Mouse (Mus musculus): ENCODE results near the gene Btnl2.
"Not testable (repeated sequence)": the region's sequence is repeated elsewhere in the genome, so short reads cannot be mapped to it uniquely, and the experiment has no call there.

Btnl2 gene

DNA sequence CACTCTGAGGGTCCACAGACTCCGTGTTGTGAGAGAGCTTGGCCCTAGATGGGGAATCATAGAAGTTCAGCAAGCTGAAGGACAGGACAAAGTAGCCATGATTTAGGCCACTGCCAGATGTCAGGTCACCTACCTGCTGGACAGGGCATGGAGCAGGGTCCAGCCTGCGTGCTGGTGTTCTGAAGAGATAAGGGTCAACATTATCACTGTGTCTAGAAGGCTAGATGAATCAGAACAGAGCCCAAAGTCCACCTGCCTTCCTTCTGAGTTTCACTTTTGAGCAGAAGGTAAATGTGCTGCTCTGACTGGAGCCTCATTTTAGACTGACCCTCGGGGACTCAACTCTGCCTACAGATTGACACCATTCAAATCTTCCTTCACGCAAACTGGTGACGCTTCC lies at the start of gene Btnl2:
Gene Btnl2, plus strand, starts transcription at position 284 of the 400 bp plus-strand sequence.
- DNase-seq (ENCODE audit: low spot score) = no peak

DNA sequence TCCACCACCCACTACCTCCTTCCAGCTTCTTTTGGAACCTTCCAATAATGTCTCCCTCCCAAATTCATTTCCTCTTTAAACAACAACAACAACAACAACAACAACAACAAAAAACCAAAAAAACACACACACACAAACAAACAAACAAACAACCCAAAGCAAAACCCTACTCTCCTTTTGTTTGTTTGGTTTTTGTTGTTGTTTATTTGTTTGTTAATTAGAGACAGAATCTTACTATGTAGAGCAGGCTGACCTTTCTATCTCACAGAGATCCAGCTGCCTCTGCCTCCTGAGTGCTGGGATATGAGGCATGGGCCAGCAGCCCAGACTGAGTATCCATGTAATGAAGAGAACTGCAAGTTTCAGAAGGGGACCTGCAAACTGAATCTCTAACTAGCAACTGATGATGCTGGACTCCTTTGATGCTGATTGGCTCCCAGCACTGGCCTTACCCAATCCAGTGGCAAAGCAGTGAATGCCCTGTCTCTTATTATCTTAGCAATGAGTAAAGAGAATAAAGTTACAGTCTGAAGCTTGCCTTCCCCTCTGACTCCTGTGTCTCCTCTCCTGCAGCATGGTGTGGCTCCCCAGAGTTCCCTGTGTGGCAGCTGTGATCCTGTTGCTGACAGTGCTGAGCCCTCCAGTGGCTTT lies 49.1 kb upstream of the Btnl2 start, which contains the start of gene H2-Eb1:
Gene H2-Eb1, plus strand, starts transcription at position 488 of the 651 bp plus-strand sequence.
- DNase-seq (ENCODE audit: low spot score) = peak; percentile 74

DNA sequence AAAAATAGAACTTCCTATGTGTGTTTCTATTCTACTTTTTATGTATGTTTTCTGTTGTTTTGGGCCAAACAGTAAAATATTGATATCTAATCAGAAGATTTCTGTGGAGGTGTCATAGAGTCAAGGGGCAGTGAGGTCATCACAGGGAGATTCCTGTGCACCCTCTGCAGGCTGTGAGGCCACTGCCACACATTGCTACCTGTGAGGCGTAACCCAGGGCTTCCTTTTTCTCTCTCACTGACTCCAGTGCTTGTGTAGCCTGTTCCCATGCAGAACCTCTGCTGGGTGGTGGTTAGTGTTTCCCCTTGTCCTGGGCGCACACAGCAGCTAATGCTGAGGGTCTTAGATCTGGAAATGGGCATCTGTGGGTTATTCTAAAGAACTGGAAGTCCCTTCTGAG lies 48.2 kb upstream of the Btnl2 start:
- no peak for DNase-seq (ENCODE audit: low spot score)

DNA sequence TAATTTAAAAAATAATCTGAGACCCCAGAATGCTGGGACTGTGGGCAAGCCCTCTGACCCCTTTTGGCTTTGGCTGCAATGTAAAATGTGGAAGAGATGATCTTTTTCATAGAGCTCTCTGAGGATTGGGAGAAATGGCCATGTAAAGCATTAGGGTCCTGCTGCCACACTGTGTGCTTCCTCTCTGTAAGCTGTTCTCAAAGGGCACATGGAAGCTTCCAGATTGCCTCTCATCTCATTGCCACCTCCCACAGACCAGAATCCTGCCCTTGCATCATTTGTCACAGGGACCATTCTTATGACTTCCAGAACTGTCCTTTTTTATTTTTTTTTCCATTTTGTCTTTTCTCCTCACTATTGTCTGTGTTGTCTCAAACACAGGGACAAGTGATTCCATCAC lies 47.4 kb upstream of the Btnl2 start:
- no peak for DNase-seq (ENCODE audit: low spot score)

DNA sequence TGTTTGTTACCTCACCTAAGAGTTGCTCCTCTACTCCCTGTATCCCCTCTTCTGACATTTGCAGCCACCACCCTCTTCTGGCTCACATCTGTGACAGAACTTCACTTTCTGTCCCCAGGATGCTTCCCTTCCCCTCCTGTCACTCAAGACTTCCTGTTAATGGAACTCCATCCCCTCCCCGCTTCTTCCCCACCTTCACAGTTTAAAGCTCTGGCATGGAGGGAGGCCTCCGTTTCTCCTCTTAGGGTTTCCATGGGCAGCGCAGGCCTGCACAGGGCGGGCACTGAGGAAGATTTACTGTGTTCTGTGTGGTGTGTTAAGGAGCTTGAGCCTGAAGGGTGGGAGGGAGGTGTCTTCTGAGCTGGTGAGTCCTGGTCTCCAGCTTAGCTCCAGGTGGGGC lies 46.5 kb upstream of the Btnl2 start:
- no peak for DNase-seq (ENCODE audit: low spot score)

DNA sequence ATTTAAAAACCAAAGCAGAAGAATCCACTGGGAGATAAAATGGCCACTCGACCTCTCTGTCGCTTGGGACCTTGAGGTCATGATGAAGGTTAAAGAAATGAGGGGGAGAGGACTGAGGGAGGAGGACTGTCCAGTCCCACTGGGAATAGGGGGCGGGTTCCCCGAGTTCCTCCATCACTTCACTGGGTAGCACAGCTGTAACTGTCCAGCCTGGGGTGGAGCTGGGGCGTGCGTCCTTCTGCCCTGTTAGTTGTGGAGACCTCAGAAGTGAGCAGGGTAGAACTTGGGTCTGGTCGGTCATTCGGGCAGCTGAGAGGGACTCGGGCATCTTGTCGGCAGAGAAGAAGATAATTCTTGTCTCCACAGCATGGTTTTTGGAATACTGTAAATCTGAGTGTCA lies 45.4 kb upstream of the Btnl2 start:
- no peak for DNase-seq (ENCODE audit: low spot score)

DNA sequence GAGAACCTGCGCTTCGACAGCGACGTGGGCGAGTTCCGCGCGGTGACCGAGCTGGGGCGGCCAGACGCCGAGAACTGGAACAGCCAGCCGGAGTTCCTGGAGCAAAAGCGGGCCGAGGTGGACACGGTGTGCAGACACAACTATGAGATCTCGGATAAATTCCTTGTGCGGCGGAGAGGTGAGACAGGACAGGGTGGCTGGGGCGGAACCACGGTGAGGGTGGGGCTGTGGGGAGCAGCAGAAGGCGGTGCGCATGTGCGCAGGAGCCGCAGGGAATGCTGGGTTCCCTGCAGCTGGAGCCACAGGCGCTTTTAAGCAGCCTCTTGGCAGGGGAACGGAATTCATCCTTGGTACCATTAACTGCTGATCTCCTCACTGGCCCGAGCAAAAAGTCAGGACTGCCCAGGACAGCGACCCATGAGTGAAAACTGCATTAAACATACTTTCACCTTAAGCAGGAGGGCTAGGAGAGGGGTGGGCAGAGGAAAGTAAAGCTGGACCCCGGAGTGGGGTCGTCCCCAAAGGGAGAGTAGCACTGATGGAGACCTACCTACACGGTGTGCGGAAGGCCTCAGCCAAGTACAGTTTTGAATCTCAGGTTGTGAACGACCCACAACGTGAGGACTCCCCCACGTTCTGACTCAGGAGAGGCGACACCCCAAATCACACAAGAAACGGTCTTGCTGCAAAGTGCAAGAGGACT lies 44.8 kb upstream of the Btnl2 start:
- DNase-seq (ENCODE audit: low spot score) = peak; percentile 13

DNA sequence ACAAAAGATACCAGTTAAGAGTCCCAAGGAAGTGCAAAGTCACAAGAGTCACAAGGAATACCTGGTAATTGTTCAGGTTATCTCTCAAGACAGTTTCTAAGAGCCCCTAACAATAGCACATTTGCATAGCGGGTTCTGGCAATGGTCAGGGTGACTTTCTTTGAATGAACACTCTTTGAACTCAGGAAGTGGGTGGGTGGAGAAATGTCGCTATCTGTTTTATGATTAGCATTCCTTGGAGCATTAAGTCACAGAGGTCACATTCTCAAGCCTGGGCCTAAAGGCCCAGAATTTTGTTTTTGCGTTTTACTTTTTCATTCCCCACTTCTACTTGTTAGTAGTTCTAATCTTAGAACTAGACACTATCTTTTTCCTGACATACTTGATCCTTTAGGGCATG lies 44.1 kb upstream of the Btnl2 start:
- not testable (repeated sequence) for DNase-seq (ENCODE audit: low spot score)

DNA sequence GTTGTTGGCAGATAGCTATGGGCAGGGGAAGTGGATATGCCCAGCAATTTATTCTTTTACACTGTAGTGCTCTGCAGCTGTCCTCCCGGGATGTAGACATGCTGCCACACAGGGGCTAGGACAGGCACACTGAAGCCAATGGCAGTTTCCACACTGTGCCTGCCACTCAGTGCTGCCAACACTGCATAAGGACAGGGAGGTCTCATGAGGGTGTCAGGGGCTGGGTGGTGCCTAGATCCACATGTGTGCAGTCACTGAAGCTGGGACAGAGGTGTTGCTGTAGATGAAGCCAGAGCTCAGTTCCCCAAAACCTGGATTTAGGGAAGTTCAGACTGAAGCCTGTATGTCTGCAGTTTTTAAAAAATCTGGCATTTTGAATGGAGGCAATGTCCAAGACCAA lies 42.4 kb upstream of the Btnl2 start:
- no peak for DNase-seq (ENCODE audit: low spot score)

DNA sequence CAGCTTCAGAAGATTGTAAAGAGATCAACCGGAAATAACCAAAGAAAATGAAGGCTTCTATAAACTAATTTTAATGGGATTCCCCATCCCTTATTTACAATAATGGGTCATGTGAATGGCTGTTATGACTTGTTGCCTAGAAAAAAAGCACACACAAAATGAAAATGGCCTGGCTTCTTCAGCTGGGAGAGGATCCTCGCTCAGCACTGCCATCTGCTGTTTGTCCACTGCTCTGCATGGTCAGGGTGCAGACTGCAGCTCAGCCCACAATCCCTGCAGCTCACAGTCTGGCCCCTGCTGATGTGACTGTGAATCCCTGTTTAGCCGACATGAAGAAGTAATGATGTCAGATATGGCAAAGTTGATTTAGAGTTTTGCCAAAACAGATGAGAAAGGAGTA lies 41.2 kb upstream of the Btnl2 start:
- DNase-seq (ENCODE audit: low spot score) = peak; percentile 57

DNA sequence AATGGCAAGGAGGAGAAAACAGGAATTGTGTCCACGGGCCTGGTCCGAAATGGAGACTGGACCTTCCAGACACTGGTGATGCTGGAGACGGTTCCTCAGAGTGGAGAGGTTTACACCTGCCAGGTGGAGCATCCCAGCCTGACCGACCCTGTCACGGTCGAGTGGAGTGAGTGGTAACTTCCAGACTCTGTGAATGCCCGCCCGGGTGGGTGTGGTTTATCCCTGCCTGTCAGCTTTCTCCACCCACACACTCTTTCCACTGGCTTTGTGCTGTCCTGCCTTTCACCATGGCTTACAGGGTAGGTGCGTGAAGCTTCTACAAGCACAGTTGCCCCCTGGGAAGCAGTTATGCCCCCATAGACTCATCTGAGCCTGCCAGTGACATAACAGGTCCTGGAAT lies 40.3 kb upstream of the Btnl2 start:
- no peak for DNase-seq (ENCODE audit: low spot score)

DNA sequence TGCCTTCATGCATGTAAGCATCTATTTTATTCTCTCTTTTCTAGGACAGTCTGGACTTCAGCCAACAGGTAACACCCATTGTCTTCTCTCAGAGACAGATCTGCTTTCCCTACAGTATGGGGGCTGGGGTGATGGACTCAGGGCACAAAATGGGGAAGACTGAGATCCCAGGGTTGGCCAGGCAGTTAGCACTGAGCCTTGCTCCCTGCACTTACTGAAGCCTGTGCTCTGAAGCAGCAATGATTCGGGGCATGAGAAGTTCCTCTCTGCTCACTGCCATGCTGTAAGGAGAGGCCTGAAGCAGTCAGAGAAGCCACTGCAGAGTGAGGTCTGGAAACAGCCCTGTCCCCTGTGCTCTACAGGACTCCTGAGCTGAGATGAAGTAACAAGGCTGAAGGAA lies 39.1 kb upstream of the Btnl2 start:
- no peak for DNase-seq (ENCODE audit: low spot score)

DNA sequence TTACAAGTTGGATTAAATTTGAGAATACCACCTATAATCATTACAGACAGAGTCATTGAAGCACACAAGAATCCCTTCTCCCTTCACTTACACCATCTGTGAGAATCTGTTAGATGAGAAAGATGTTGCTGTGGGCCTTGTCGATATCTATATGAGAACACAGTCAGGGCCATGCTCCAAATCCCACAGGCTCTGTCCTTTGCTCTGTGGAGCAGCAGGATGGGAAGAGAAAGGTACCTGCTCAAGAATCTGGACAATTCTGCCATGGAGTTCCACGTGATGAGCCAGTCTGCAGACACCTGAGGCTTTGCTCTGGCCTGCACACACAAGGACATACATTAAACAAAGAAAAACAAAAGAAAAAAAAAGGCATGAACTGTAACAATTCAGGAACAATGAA lies 37.9 kb upstream of the Btnl2 start:
- DNase-seq (ENCODE audit: low spot score) = no peak

DNA sequence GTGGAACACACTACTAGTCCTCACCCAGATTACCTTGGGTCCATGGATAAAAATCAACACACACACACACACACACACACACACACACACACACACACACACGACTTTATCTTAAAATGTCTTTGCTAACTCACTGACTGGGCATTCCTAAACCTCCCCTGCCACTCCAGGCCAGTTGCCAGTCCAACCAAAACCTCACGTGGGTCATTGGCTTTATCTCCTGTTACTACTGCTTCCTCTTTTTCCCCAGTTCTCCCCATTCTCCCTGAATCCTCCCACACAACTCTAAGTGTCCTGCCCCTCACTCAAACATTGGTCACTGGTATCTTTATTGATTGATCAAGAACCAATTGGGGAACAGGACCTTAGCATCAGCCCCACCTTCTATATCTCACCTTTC lies 37.3 kb upstream of the Btnl2 start:
- DNase-seq (ENCODE audit: low spot score) = no peak

DNA sequence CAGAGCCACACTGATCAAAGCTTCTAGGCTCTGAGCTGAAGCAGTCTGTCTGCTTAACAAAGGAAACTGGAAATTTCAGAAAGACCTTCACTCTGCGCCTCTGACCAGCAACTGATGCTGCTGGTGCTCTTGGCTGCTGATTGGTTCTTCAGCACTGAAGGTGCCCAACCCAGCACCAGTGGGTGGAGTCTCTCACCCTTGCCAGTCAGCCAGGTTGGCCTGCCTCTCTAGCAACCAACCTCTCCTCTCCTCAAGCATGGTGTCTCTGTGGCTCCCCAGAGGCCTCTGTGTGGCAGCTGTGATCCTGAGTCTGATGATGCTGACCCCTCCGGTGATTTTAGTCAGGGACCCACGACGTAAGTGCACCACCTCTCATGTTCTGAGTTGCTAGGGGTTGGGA lies 29.2 kb upstream of the Btnl2 start, which contains the start of gene H2-Eb2:
Gene H2-Eb2, plus strand, starts transcription at position 230 of the 400 bp plus-strand sequence.
- DNase-seq (ENCODE audit: low spot score) = no peak

DNA sequence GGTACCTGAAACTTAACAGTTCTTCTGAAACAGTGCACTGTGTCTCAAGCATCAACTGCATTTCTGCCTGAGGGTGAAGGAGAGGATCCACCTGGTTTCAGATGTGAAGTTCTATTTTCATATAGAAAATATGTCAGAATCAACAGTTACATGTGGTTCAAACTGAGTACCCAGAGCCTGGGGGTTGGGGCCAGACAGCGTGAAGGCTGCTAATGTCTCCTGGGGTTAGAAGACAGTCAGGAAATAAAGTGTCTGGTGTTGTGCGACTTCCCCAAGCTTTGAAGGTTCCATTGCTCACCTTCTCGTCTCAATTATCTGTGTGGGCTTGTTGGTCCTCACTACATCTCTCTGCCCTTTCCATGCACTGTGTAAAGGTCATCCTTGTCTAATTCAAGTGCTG lies 28.2 kb upstream of the Btnl2 start:
- DNase-seq (ENCODE audit: low spot score) = no peak

DNA sequence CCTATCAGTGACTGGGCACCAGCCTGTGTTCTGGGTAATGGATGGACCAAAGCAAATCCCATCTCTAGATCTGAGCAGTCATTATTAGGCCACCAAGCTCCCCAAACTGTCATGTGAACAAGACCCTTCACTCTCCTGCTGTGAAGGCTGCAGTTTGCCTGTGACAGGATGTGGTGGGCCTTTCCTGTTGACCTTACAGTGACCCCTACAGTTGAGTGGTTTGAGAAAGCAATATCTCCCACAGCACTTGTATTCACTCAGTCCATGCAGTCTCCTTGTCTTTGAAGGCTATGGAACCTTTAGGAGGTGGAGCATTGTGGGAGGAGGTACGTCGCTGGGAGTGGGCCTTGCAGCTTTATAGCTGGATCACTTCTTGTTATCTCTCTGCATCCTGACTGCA lies 24.8 kb upstream of the Btnl2 start:
- no peak for DNase-seq (ENCODE audit: low spot score)

DNA sequence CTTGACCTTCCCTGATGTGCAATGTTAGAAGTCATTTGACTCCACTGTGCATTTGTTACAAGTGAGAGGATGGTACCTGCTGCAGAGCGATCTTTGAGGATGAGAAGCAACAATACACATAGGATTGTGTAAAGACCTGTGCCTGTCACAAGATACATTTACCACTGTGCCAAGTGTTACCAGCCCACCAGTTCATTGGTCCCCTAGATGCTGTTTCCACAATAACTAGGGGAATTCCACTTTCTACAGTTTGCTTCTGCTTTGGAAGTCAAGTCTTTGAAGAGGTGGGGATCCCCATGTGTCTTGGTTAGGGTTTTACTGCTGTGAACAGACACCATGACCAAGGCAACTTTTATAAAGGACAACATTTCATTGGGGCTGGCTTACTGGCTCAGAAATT lies 23.4 kb upstream of the Btnl2 start:
- DNase-seq (ENCODE audit: low spot score) = no peak

DNA sequence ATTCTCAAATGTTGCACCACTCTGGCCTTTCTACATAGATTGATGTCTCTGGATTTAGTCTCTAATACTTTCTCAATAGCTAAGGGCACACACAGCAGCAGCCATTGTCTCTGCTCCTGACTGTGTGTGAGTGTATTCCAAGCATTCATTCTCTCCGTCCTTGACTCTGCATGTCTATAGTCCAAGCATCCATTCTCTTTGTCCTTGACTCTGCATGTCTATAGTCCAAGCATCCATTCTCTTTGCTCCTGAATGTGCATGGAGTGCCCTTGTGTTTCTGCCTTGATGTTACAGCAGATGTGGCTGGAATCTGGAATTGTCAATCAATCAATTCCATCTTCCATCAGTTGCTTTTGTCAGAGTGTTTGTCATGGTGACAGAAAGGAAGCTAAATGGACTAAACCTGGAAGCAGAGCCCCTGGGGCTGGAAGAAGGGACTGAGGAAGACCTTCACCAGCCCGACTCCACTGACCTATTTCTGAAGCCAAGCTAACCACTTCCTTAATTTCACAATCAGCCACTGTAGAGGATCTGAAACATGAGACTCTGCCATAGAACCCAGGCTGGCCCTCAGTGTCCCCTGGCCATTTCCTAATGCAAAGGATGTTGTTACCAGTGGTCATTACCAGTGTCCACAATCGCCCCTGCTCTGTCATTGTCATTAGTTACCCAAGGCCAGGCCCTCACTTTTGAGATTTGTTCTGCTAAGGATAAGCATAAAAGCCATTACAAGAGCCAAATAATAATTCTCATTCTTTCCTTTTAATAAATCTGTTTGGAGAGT lies 13.8 kb upstream of the Btnl2 start:
- DNase-seq (ENCODE audit: low spot score) = no peak

DNA sequence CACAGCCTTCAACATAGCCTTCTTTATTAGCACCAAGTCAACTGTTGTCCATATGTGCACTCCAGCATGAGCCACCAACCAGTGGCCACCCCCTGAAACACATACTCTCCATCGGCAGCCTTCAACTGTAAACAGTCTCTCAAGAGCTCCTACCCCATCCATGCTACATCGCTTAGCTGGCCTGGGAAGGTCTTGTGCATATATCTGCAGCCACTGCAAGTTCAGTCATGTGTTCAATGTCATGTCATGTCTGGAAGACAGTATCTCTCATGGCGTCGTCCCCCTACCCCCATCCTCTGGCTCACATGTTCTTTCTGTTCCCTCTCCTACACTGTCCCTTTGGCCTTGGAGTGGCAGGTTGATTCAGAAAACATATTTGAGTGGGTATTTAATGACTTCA lies 9.7 kb upstream of the Btnl2 start:
- no peak for DNase-seq (ENCODE audit: low spot score)

DNA sequence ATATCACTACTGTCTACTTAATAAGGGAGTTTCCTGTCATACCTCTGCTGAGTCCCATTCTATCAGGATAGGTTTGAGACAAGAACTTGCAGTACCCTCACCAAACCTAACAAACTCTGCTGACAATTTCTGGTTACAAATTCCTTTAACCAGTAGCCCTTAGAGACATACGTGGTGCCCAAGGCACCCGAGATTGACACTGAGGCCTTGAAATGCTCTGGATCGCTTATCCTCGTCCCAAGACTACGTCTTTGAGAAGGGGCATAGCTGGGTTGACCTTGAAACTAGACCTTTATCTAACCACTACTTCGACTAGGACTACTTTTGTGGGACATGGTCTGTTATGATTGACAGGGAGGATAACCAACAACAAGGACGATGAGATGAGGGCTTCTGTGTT lies 9.1 kb upstream of the Btnl2 start:
- no peak for DNase-seq (ENCODE audit: low spot score)

DNA sequence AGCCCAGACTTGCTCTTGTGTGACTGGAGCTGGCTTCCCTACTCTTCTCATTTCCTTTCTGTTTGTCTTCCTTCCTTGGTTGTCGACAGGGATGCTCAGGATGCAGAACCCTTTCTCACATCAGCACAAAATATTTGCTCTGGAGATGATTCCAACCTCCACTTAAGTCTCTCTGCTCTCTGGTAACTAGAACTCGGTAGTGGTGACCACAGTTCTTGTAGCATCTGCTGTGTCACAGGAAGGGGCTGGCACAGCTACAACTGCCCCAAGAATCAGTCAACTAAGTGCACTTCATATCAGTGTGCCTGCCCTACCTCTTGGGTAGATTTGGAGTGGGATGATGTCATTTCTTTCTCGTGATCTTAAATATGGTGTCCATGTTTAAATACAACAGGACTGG lies 8.6 kb upstream of the Btnl2 start:
- no peak for DNase-seq (ENCODE audit: low spot score)

Data from ovary, postnatal 10 days (tissue).